Mouse (Mus musculus) midbrain, embryonic 10.5 days (tissue): ENCODE measurements at regions not wholly inside any gene's neighbourhood (a gene's known extent, or its start where the extent isn't known, plus 50 kb on each side); places are given as distances from the start of the nearest gene placed in this dataset.

Source experiments
- DNase-seq: peaks from one replicate; pipeline ENCODE4 v3.0.0-alpha.2; 2017; ENCODE audit warnings: low spot score
- H3K27ac ChIP-seq: fragments of 300-500 bp; sonication (generic); replicated peaks from 2 replicates; pipeline ENCODE4 v1.5.1; 2016; ENCODE audit warnings: mild to moderate bottlenecking
- H3K27me3 ChIP-seq: fragments of 300-500 bp; sonication (generic); 2 replicates; pipeline ENCODE4 v1.6.1; 2016; ENCODE audit warnings: low read depth, mild to moderate bottlenecking; ENCODE audit not compliant: poor library complexity, severe bottlenecking
- H3K36me3 ChIP-seq: fragments of 300-500 bp; sonication (generic); 2 replicates; pipeline ENCODE4 v1.6.1; 2016; ENCODE audit warnings: mild to moderate bottlenecking, moderate library complexity
- H3K4me1 ChIP-seq: fragments of 300-500 bp; sonication (generic); 2 replicates; pipeline ENCODE4 v1.6.1; 2016
- H3K4me3 ChIP-seq: fragments of 300-500 bp; sonication (generic); 2 replicates; pipeline ENCODE4 v1.5.1; 2016; ENCODE audit warnings: mild to moderate bottlenecking, moderate library complexity
- H3K9me3 ChIP-seq: fragments of 300-500 bp; sonication (generic); replicated peaks from 2 replicates; pipeline ENCODE4 v1.6.1; 2016; ENCODE audit warnings: mild to moderate bottlenecking
- WGBS: fragments of 180-500 bp; shearing (Covaris S2); methylation state at CpG from one replicate; pipeline ENCODE4 v1.1.7; 2016; 5-methylcytosine and 5-hydroxymethylcytosine counted together

- H3K27ac ChIP-seq = no peak overlapping the region
- H3K27me3 ChIP-seq = no peaks in the 10 kb centered on the region
- DNase-seq = no peak
- 0 out of 2 replicates have a peak, but pooled peaks cover 3% of the 10 kb centered on the region for H3K4me1 ChIP-seq
- no peak overlapping the region for H3K4me3 ChIP-seq
- 80% methylated on average over 8 of the region's 8 CpGs for WGBS
- no peaks in the 10 kb centered on the region for H3K36me3 ChIP-seq
- no peaks in the 10 kb centered on the region for H3K9me3 ChIP-seq
Observed at GRCm38 (mm10) chr4:100616161-100616915, 137.7 kb downstream of the Ube2u start.

GRCm38 (mm10) chr4:100616916-100617488 lies 138.4 kb downstream of the Ube2u start:
- H3K27ac ChIP-seq = no peak overlapping the region
- 92% methylated on average over 11 of the region's 11 CpGs for WGBS

GRCm38 (mm10) chr4:100624656-100625055 lies 146.0 kb downstream of the Ube2u start:
- H3K27ac ChIP-seq = no peak overlapping the region
- 95% methylated on average over 4 of the region's 5 CpGs for WGBS
- 0 out of 2 replicates have a peak, but pooled peaks cover 3% of the 10 kb centered on the region for H3K4me1 ChIP-seq
- DNase-seq = no peak
- no peaks in the 10 kb centered on the region for H3K9me3 ChIP-seq
- H3K27me3 ChIP-seq = no peaks in the 10 kb centered on the region
- no peaks in the 10 kb centered on the region for H3K36me3 ChIP-seq
- H3K4me3 ChIP-seq = no peak overlapping the region

More at GRCm38 (mm10) chr4:100616916-100617488, 138.4 kb downstream of the Ube2u start:
- 0 out of 2 replicates have a peak, but pooled peaks cover 3% of the 10 kb centered on the region for H3K4me1 ChIP-seq
- H3K4me3 ChIP-seq = no peak overlapping the region
- H3K9me3 ChIP-seq = no peaks in the 10 kb centered on the region
- no peaks in the 10 kb centered on the region for H3K36me3 ChIP-seq
- no peak for DNase-seq
- H3K27me3 ChIP-seq = no peaks in the 10 kb centered on the region

- WGBS = 88% methylated on average over 4 of the region's 4 CpGs
- no peaks in the 10 kb centered on the region for H3K27me3 ChIP-seq
- H3K36me3 ChIP-seq = no peaks in the 10 kb centered on the region
- no peaks in the 10 kb centered on the region for H3K4me1 ChIP-seq
- DNase-seq = no peak
- H3K27ac ChIP-seq = no peak overlapping the region
- no peaks in the 10 kb centered on the region for H3K9me3 ChIP-seq
- H3K4me3 ChIP-seq = no peak overlapping the region
Observed at GRCm38 (mm10) chr4:100626551-100626950, 147.9 kb downstream of the Ube2u start.

GRCm38 (mm10) chr4:100634388-100634787 lies 142.1 kb upstream of the Cachd1 start:
- H3K27ac ChIP-seq = no peak overlapping the region
- H3K4me3 ChIP-seq = no peak overlapping the region
- peaks cover 11% of the 10 kb centered on the region; the same call in 1 of the 2 replicates for H3K9me3 ChIP-seq
- no peak for DNase-seq
- no peaks in the 10 kb centered on the region for H3K36me3 ChIP-seq
- 80% methylated on average over 2 of the region's 2 CpGs for WGBS
- H3K27me3 ChIP-seq = no peaks in the 10 kb centered on the region
- peaks cover 29% of the 10 kb centered on the region for H3K4me1 ChIP-seq

- Histone ChIP-seq H3K27ac (no peak overlapping the region), H3K9me3 (peaks cover 2% of the 10 kb centered on the region; the same call in 1 of the 2 replicates), H3K4me3 (no peak overlapping the region), H3K27me3 (no peaks in the 10 kb centered on the region), H3K4me1 (peaks cover 22% of the 10 kb centered on the region), H3K36me3 (no peaks in the 10 kb centered on the region)
- DNase-seq = no peak
- WGBS = 93% methylated on average over 2 of the region's 2 CpGs
Observed at GRCm38 (mm10) chr4:100637597-100637996, 138.9 kb upstream of the Cachd1 start.

- peaks cover 19% of the 10 kb centered on the region for H3K4me1 ChIP-seq
- H3K9me3 ChIP-seq = no peaks in the 10 kb centered on the region
- no peaks in the 10 kb centered on the region for H3K36me3 ChIP-seq
- WGBS = 76% methylated on average over 1 of the region's 1 CpGs
- no peaks in the 10 kb centered on the region for H3K27me3 ChIP-seq
- no peak overlapping the region for H3K27ac ChIP-seq
- no peak for DNase-seq
- no peak overlapping the region for H3K4me3 ChIP-seq
Observed at GRCm38 (mm10) chr4:100661154-100661553, 115.3 kb upstream of the Cachd1 start.

- Histone ChIP-seq H3K4me3 (no peak overlapping the region), H3K27ac (peak overlapping the region; percentile 82), H3K9me3 (no peaks in the 10 kb centered on the region), H3K4me1 (peaks cover 19% of the 10 kb centered on the region), H3K27me3 (no peaks in the 10 kb centered on the region), H3K36me3 (no peaks in the 10 kb centered on the region)
- peak; percentile 38 for DNase-seq
- 54% methylated on average over 5 of the region's 5 CpGs for WGBS
Observed at GRCm38 (mm10) chr4:100664619-100665264, 111.7 kb upstream of the Cachd1 start.

- Histone ChIP-seq H3K27me3 (no peaks in the 10 kb centered on the region), H3K9me3 (no peaks in the 10 kb centered on the region), H3K4me3 (no peak overlapping the region), H3K36me3 (no peaks in the 10 kb centered on the region), H3K4me1 (peaks cover under 1% of the 10 kb centered on the region), H3K27ac (0 out of 2 replicates have a peak overlapping the region, but pooled peaks have one; percentile 14)
- no peak for DNase-seq
- WGBS = 90% methylated on average over 5 of the region's 5 CpGs
Observed at GRCm38 (mm10) chr4:100670553-100670952, 105.9 kb upstream of the Cachd1 start.

GRCm38 (mm10) chr4:100674916-100675315 lies 101.6 kb upstream of the Cachd1 start:
- no peaks in the 10 kb centered on the region for H3K36me3 ChIP-seq
- H3K4me1 ChIP-seq = no peaks in the 10 kb centered on the region
- H3K27ac ChIP-seq = no peak overlapping the region
- H3K9me3 ChIP-seq = no peaks in the 10 kb centered on the region
- no peak for DNase-seq
- H3K27me3 ChIP-seq = no peaks in the 10 kb centered on the region
- no peak overlapping the region for H3K4me3 ChIP-seq
- WGBS = 87% methylated on average over 4 of the region's 4 CpGs

- H3K4me1 ChIP-seq = peaks cover 6% of the 10 kb centered on the region; the same call in 1 of the 2 replicates
- H3K9me3 ChIP-seq = no peaks in the 10 kb centered on the region
- no peak overlapping the region for H3K4me3 ChIP-seq
- no peaks in the 10 kb centered on the region for H3K36me3 ChIP-seq
- DNase-seq = no peak
- no peaks in the 10 kb centered on the region for H3K27me3 ChIP-seq
- no peak overlapping the region for H3K27ac ChIP-seq
- WGBS = 78% methylated on average over 7 of the region's 7 CpGs
Observed at GRCm38 (mm10) chr4:100683757-100684156, 92.7 kb upstream of the Cachd1 start.

- Histone ChIP-seq H3K4me3 (no peak overlapping the region), H3K9me3 (no peaks in the 10 kb centered on the region), H3K27me3 (no peaks in the 10 kb centered on the region), H3K36me3 (no peaks in the 10 kb centered on the region), H3K27ac (no peak overlapping the region), H3K4me1 (no peaks in the 10 kb centered on the region)
- DNase-seq = no peak
- WGBS = 83% methylated on average over 5 of the region's 5 CpGs
Observed at GRCm38 (mm10) chr4:100700002-100700401, 76.5 kb upstream of the Cachd1 start.

GRCm38 (mm10) chr4:100700418-100700817 lies 76.1 kb upstream of the Cachd1 start:
- no peak overlapping the region for H3K27ac ChIP-seq
- no peaks in the 10 kb centered on the region for H3K27me3 ChIP-seq
- no peak overlapping the region for H3K4me3 ChIP-seq
- WGBS = 83% methylated on average over 5 of the region's 5 CpGs
- no peaks in the 10 kb centered on the region for H3K4me1 ChIP-seq
- no peak for DNase-seq
- no peaks in the 10 kb centered on the region for H3K9me3 ChIP-seq
- H3K36me3 ChIP-seq = no peaks in the 10 kb centered on the region
